Mouse (Mus musculus): ENCODE data around the gene Nckap1l. TPM values are rescaled to one million over a fixed set of nuclear protein-coding genes. Genes with fewer than 3 reads are reported as not detected.

The Nckap1l gene
- polyA plus RNA-seq, 1 experiment from 2014 or later = 0.19 TPM

GRCm38 (mm10) chr15:103498157-103498556 lies 44.6 kb downstream of the Nckap1l start:
- ChIA-PET CTCF (interaction anchor here (2.1 kb wide), 2 partner anchors 16 to 32 kb away, joined by 6 to 10 read pairs; no protein-coding TSS in a partner anchor), POLR2A (interaction anchor here (0.6 kb wide), 1 partner anchor 104 kb away, joined by 3 read pairs; no protein-coding TSS in a partner anchor)
- TF ChIP-seq CTCF (IDR thresholded peaks at IDR 0.05) = no peak
- no peak for ATAC-seq
- in situ Hi-C loops (cut with MboI; ENCODE audit: low pct_unique_long_range_greater_than_20kb) = no loop called here
- no peaks in the 10 kb centered on the region for H3K27me3 ChIP-seq
- no peak for DNase-seq (ENCODE audit: low read depth, low spot score)

GRCm38 (mm10) chr15:103500723-103501122 lies 47.1 kb downstream of the Nckap1l start:
- H3K27me3 ChIP-seq = peaks cover 17% of the 10 kb centered on the region
- no peak for TF ChIP-seq CTCF (IDR thresholded peaks at IDR 0.05)
- CTCF ChIA-PET = interaction anchor here (1.2 to 3.9 kb wide), 2 partner anchors 10 to 11 kb away, joined by 4 to 21 read pairs; no protein-coding TSS in a partner anchor
- in situ Hi-C loops (cut with MboI; ENCODE audit: low pct_unique_long_range_greater_than_20kb) = no loop called here
- POLR2A ChIA-PET = no interaction called here
- ATAC-seq (no peak), DNase-seq (ENCODE audit: low read depth, low spot score) (no peak)

GRCm38 (mm10) chr15:103501186-103501585 lies 47.6 kb downstream of the Nckap1l start:
- ATAC-seq (no peak), DNase-seq (ENCODE audit: low read depth, low spot score) (no peak)
- TF ChIP-seq CTCF (IDR thresholded peaks at IDR 0.05) = no peak
- ChIA-PET CTCF (interaction anchor here (1.2 to 3.9 kb wide), 2 partner anchors 10 to 12 kb away, joined by 4 to 21 read pairs; no protein-coding TSS in a partner anchor), POLR2A (interaction anchor here (1.1 kb wide), 1 partner anchor 24 kb away, joined by 3 read pairs; no protein-coding TSS in a partner anchor)
- in situ Hi-C loops (cut with MboI; ENCODE audit: low pct_unique_long_range_greater_than_20kb) = no loop called here
- peaks cover 21% of the 10 kb centered on the region for H3K27me3 ChIP-seq

- CTCF ChIA-PET = interaction anchor here (1.1 to 3.9 kb wide), 2 partner anchors 8 to 20 kb away, joined by 3 to 21 read pairs; no protein-coding TSS in a partner anchor
- ATAC-seq (peak; percentile 77), DNase-seq (ENCODE audit: low read depth, low spot score) (no peak)
- TF ChIP-seq CTCF (IDR thresholded peaks at IDR 0.05) = no peak
- in situ Hi-C loops (cut with MboI; ENCODE audit: low pct_unique_long_range_greater_than_20kb) = no loop called here
- POLR2A ChIA-PET = interaction anchor here (1.1 kb wide), 1 partner anchor 22 kb away, joined by 3 read pairs; no protein-coding TSS in a partner anchor
- H3K27me3 ChIP-seq = peaks cover 32% of the 10 kb centered on the region
Measured at GRCm38 (mm10) chr15:103502435-103503250, 49.0 kb downstream of the Nckap1l start, which contains the start of gene Pde1b. Gene Pde1b, plus strand, starts transcription at chr15:103503034.

- peaks cover 32% of the 10 kb centered on the region for H3K27me3 ChIP-seq
- POLR2A ChIA-PET = no interaction called here
- in situ Hi-C loops (cut with MboI; ENCODE audit: low pct_unique_long_range_greater_than_20kb) = no loop called here
- peak; percentile 10 for ATAC-seq
- CTCF ChIA-PET = no interaction called here
- DNase-seq (ENCODE audit: low read depth, low spot score) = no peak
- no peak for TF ChIP-seq CTCF (IDR thresholded peaks at IDR 0.05)
Measured at GRCm38 (mm10) chr15:103503251-103503600, 49.6 kb downstream of the Nckap1l start.

GRCm38 (mm10) chr15:103503660-103504059 lies 50.1 kb downstream of the Nckap1l start:
- ChIA-PET CTCF (interaction anchor here (1.4 kb wide), 1 partner anchor 11 kb away, joined by 4 read pairs; no protein-coding TSS in a partner anchor), POLR2A (no interaction called here)
- TF ChIP-seq CTCF (IDR thresholded peaks at IDR 0.05) = no peak
- peaks cover 32% of the 10 kb centered on the region for H3K27me3 ChIP-seq
- in situ Hi-C loops (cut with MboI; ENCODE audit: low pct_unique_long_range_greater_than_20kb) = no loop called here
- ATAC-seq (no peak), DNase-seq (ENCODE audit: low read depth, low spot score) (no peak)

- H3K27me3 ChIP-seq = peaks cover 31% of the 10 kb centered on the region
- POLR2A ChIA-PET = no interaction called here
- TF ChIP-seq CTCF (IDR thresholded peaks at IDR 0.05) = no peak
- CTCF ChIA-PET = interaction anchor here (3.3 kb wide), 1 partner anchor 9 kb away, joined by 21 read pairs; no protein-coding TSS in a partner anchor
- in situ Hi-C loops (cut with MboI; ENCODE audit: low pct_unique_long_range_greater_than_20kb) = no loop called here
- ATAC-seq (no peak), DNase-seq (ENCODE audit: low read depth, low spot score) (no peak)
Measured at GRCm38 (mm10) chr15:103509317-103509716, 55.7 kb downstream of the Nckap1l start.

- no peak for ATAC-seq
- CTCF ChIA-PET = interaction anchor here (1.3 to 3.3 kb wide), 3 partner anchors 11 to 19 kb away, joined by 3 to 21 read pairs (median 5); no protein-coding TSS in a partner anchor
- POLR2A ChIA-PET = interaction anchor here (1.0 kb wide), 1 partner anchor 9 kb away, joined by 4 read pairs; no protein-coding TSS in a partner anchor
- in situ Hi-C loops (cut with MboI; ENCODE audit: low pct_unique_long_range_greater_than_20kb) = no loop called here
- no peak for DNase-seq (ENCODE audit: low read depth, low spot score)
- TF ChIP-seq CTCF (IDR thresholded peaks at IDR 0.05) = no peak
- peaks cover 13% of the 10 kb centered on the region for H3K27me3 ChIP-seq
Measured at GRCm38 (mm10) chr15:103511652-103512051, 58.1 kb downstream of the Nckap1l start.

GRCm38 (mm10) chr15:103513621-103514031 lies 60.0 kb downstream of the Nckap1l start:
- in situ Hi-C loops (cut with MboI; ENCODE audit: low pct_unique_long_range_greater_than_20kb) = no loop called here
- no peak for TF ChIP-seq CTCF (IDR thresholded peaks at IDR 0.05)
- CTCF ChIA-PET = no interaction called here

GRCm38 (mm10) chr15:103514119-103514518 lies 60.5 kb downstream of the Nckap1l start:
- ChIA-PET CTCF (no interaction called here), POLR2A (no interaction called here)
- no peak for DNase-seq (ENCODE audit: low read depth, low spot score)
- TF ChIP-seq CTCF (IDR thresholded peaks at IDR 0.05) = no peak
- no peak for ATAC-seq
- in situ Hi-C loops (cut with MboI; ENCODE audit: low pct_unique_long_range_greater_than_20kb) = no loop called here
- peaks cover 5% of the 10 kb centered on the region for H3K27me3 ChIP-seq

More at GRCm38 (mm10) chr15:103513621-103514031, 60.0 kb downstream of the Nckap1l start:
- DNase-seq (ENCODE audit: low read depth, low spot score) = no peak
- POLR2A ChIA-PET = no interaction called here
- peaks cover 5% of the 10 kb centered on the region for H3K27me3 ChIP-seq
- ATAC-seq = no peak

GRCm38 (mm10) chr15:103514914-103515313 lies 61.3 kb downstream of the Nckap1l start:
- POLR2A ChIA-PET = no interaction called here
- in situ Hi-C loops (cut with MboI; ENCODE audit: low pct_unique_long_range_greater_than_20kb) = no loop called here
- no peak for ATAC-seq
- CTCF ChIA-PET = no interaction called here
- no peak for TF ChIP-seq CTCF (IDR thresholded peaks at IDR 0.05)
- peaks cover 5% of the 10 kb centered on the region for H3K27me3 ChIP-seq
- DNase-seq (ENCODE audit: low read depth, low spot score) = no peak

Measured in Patski (cell line).